Mouse (Mus musculus) cerebellum, postnatal 10 days (tissue): Measurements from ENCODE around the gene Ttf2.

ENCODE experiments used
- DNase-seq, 2 experiments: peaks; one replicate each; pipeline ENCODE4 v3.0.0; 2021; ENCODE audit warnings: mixed read lengths in 2 of 2

The Ttf2 gene

GRCm38 (mm10) chr3:100969176-100969917 lies at the start of gene Ttf2:
Ttf2 (minus strand) TSS chr3:100969663.
- peak; percentile 96 for DNase-seq

GRCm38 (mm10) chr3:101018494-101018893 lies 49.0 kb upstream of the Ttf2 start:
- DNase-seq = no peak

- DNase-seq = no peak
Observed at GRCm38 (mm10) chr3:101016050-101016449, 46.6 kb upstream of the Ttf2 start.

GRCm38 (mm10) chr3:101015254-101015653 lies 45.8 kb upstream of the Ttf2 start:
- no peak for DNase-seq

GRCm38 (mm10) chr3:101013536-101013935 lies 44.1 kb upstream of the Ttf2 start:
- no peak for DNase-seq

GRCm38 (mm10) chr3:101013005-101013404 lies 43.5 kb upstream of the Ttf2 start:
- no peak for DNase-seq

GRCm38 (mm10) chr3:101012597-101012996 lies 43.1 kb upstream of the Ttf2 start:
- DNase-seq = no peak

- DNase-seq = peak in 1 of 2 experiments; percentile 46
Observed at GRCm38 (mm10) chr3:101012131-101012571, 42.7 kb upstream of the Ttf2 start.

- no peak for DNase-seq
Observed at GRCm38 (mm10) chr3:101011203-101011600, 41.7 kb upstream of the Ttf2 start.

GRCm38 (mm10) chr3:101010589-101011202 lies 41.2 kb upstream of the Ttf2 start:
- DNase-seq = no peak

- no peak for DNase-seq
Observed at GRCm38 (mm10) chr3:101007112-101007782, 37.8 kb upstream of the Ttf2 start.

GRCm38 (mm10) chr3:101005392-101005791 lies 35.9 kb upstream of the Ttf2 start:
- no peak for DNase-seq

- DNase-seq = no peak
Observed at GRCm38 (mm10) chr3:101003575-101004356, 34.3 kb upstream of the Ttf2 start.

- no peak for DNase-seq
Observed at GRCm38 (mm10) chr3:100999732-101000131, 30.3 kb upstream of the Ttf2 start.

GRCm38 (mm10) chr3:100998904-100999340 lies 29.5 kb upstream of the Ttf2 start:
- peak; percentile 88 to 90 for DNase-seq

- DNase-seq = peak in 1 of 2 experiments; percentile 49
Observed at GRCm38 (mm10) chr3:100997785-100998570, 28.5 kb upstream of the Ttf2 start.

- no peak for DNase-seq
Observed at GRCm38 (mm10) chr3:100994252-100994651, 24.8 kb upstream of the Ttf2 start.

- DNase-seq = no peak
Observed at GRCm38 (mm10) chr3:100993718-100994117, 24.3 kb upstream of the Ttf2 start.

GRCm38 (mm10) chr3:100993158-100993557 lies 23.7 kb upstream of the Ttf2 start:
- no peak for DNase-seq

GRCm38 (mm10) chr3:100990231-100990630 lies 20.8 kb upstream of the Ttf2 start:
- DNase-seq = no peak

- DNase-seq = peak; percentile 53 to 56
Observed at GRCm38 (mm10) chr3:100989417-100989816, 20.0 kb upstream of the Ttf2 start.

- DNase-seq = no peak
Observed at GRCm38 (mm10) chr3:100979290-100979689, 9.8 kb upstream of the Ttf2 start.
